Mouse (Mus musculus): ENCODE results near the gene Nadk2. TPM values are rescaled to one million over a fixed set of nuclear protein-coding genes. Genes with fewer than 3 reads are reported as not detected.

The Nadk2 gene
- polyA plus RNA-seq, 1 experiment from 2014 or later = 33.0 TPM

DNA sequence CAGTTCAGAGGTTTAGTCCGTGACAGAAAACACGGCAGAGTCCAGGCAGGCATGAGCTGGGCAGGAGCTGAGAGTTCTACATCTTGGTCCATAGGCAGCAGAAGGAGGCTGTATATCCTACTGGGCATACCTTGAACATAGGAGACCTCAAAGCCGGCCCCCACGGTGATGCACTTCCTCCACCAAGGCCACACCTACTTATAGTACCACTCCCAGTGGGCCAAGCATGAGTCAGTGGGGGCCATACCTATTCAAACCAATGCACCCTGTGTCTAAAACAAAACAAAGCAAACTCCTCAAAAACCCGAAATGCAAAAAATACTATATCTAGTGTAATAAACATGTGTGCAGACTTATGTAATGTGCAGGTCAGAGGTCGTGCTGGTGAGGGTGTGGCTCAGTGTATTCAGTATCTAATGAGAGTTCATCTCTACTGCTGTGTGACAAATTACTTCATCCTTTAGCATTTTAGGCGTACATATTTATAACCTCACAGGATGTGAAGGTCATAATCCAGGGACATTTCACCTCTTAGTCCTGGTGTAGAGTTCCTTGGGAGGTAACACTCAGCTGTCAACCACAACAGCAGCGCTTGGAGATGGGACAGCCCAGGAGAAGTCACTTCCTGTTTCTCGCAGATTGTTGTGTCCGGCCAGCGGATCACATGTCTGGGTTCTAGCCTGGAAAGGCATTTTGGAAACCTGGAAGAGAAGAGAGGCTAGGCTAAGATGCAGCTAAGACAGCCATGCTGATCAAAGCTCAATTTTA lies 22.7 kb downstream of the Nadk2 start:
- 67% methylated on average over 11 of the region's 11 CpGs for WGBS
- H3K4me3 ChIP-seq (ENCODE audit: low read length) = no peak overlapping the region
- no peak overlapping the region for H3K27ac ChIP-seq (ENCODE audit: low read depth, low read length)
- peaks cover 4% of the 10 kb centered on the region; the same call in 1 of the 2 replicates for H3K4me1 ChIP-seq (ENCODE audit: control insufficient read depth, insufficient read depth, low read length)
- H3K9me3 ChIP-seq (ENCODE audit: control insufficient read depth, low read length) = no peaks in the 10 kb centered on the region
- peak; percentile 68 for ATAC-seq (ENCODE audit: low FRiP score, low TSS enrichment)
- H3K4me2 ChIP-seq (replicated peaks; ENCODE audit: low read depth, low read length) = no peak overlapping the region; the same call in 1 of the 2 replicates
- peaks cover 36% of the 10 kb centered on the region for H3K36me3 ChIP-seq (ENCODE audit: control insufficient read depth, insufficient read depth, low read length)
- no peaks in the 10 kb centered on the region; the same call in 1 of the 2 replicates for H3K27me3 ChIP-seq (ENCODE audit: control insufficient read depth, insufficient read depth, low read length)
- no peak overlapping the region for H3K9ac ChIP-seq (ENCODE audit: low read depth, low read length)

DNA sequence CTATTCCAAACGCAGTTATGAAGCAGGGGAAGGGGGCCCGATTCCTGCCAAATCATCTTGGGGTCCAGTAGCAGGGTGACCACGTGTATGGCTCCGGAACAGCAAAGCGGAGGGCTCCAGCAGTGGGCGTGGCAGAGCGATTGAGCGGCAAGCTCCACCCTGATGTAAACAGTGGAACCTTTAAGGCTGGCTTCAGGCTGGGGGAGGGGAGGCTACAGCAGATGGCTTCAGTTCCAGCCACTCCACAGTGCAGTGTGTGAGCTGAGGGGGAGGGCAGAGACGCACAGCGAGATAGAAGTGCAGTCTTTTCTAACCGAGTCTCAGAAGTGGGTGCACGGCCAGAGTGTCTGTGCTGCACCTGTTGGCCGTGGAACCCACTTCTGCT lies 23.3 kb downstream of the Nadk2 start:
- peaks cover 4% of the 10 kb centered on the region; the same call in 1 of the 2 replicates for H3K4me1 ChIP-seq (ENCODE audit: control insufficient read depth, insufficient read depth, low read length)
- no peak overlapping the region for H3K9ac ChIP-seq (ENCODE audit: low read depth, low read length)
- no peaks in the 10 kb centered on the region for H3K9me3 ChIP-seq (ENCODE audit: control insufficient read depth, low read length)
- H3K36me3 ChIP-seq (ENCODE audit: control insufficient read depth, insufficient read depth, low read length) = peaks cover 36% of the 10 kb centered on the region
- 18% methylated on average over 13 of the region's 13 CpGs for WGBS
- H3K27ac ChIP-seq (ENCODE audit: low read depth, low read length) = no peak overlapping the region
- peak; percentile 92 for ATAC-seq (ENCODE audit: low FRiP score, low TSS enrichment)
- no peak overlapping the region; the same call in 1 of the 2 replicates for H3K4me2 ChIP-seq (replicated peaks; ENCODE audit: low read depth, low read length)
- no peak overlapping the region for H3K4me3 ChIP-seq (ENCODE audit: low read length)
- H3K27me3 ChIP-seq (ENCODE audit: control insufficient read depth, insufficient read depth, low read length) = no peaks in the 10 kb centered on the region; the same call in 1 of the 2 replicates

- Histone ChIP-seq H3K4me2 (replicated peaks; ENCODE audit: low read depth, low read length) (no peak overlapping the region), H3K9me3 (ENCODE audit: control insufficient read depth, low read length) (no peaks in the 10 kb centered on the region), H3K4me1 (ENCODE audit: control insufficient read depth, insufficient read depth, low read length) (peaks cover 4% of the 10 kb centered on the region; the same call in 1 of the 2 replicates), H3K27me3 (ENCODE audit: control insufficient read depth, insufficient read depth, low read length) (no peaks in the 10 kb centered on the region), H3K27ac (ENCODE audit: low read depth, low read length) (no peak overlapping the region), H3K4me3 (ENCODE audit: low read length) (no peak overlapping the region), H3K36me3 (ENCODE audit: control insufficient read depth, insufficient read depth, low read length) (peaks cover 50% of the 10 kb centered on the region), H3K9ac (ENCODE audit: low read depth, low read length) (no peak overlapping the region)
- ATAC-seq (ENCODE audit: low FRiP score, low TSS enrichment) = no peak
- 89% methylated on average over 4 of the region's 4 CpGs for WGBS
These were observed 25.8 kb downstream of the Nadk2 start for GRCm38 (mm10) chr15:9096865-9097264.

DNA sequence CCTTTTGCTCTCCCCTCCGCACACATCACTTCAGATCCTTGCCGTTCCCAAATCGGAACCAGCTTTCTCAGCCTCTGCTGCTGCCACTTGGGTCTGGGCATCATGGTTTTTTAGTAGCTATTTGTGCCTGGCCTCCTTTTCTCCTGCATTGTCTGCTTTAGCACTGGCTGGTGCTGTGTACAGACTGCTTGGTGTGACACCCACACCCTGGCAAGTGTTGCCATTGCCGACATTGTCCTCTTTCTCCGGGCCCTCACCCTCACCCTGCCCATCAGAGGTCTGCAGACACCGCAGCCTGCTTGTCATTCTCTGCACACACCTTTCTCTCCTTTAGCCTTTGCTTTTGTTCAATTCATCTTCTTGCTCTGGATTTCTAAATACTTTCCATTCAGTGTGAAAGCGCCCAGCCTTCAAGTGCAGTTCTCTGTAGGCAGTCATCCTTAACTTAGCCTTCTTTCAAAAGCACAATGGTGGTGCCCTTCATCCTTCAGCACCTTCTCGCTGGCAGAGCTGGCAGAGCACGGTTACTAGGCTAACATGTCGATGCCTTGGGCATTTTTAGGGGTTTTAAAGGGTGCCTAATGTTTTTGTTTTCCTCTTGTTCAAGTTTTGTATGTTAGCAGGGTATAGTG lies 29.5 kb downstream of the Nadk2 start:
- ATAC-seq (ENCODE audit: low FRiP score, low TSS enrichment) = no peak
- H3K36me3 ChIP-seq (ENCODE audit: control insufficient read depth, insufficient read depth, low read length) = peaks cover 61% of the 10 kb centered on the region; the same call in 1 of the 2 replicates

GRCm38 (mm10) chr15:9106303-9107074 lies 35.4 kb downstream of the Nadk2 start:
- ATAC-seq (ENCODE audit: low FRiP score, low TSS enrichment) = no peak
- Histone ChIP-seq H3K9me3 (ENCODE audit: control insufficient read depth, low read length) (no peaks in the 10 kb centered on the region), H3K4me1 (ENCODE audit: control insufficient read depth, insufficient read depth, low read length) (no peaks in the 10 kb centered on the region), H3K36me3 (ENCODE audit: control insufficient read depth, insufficient read depth, low read length) (peaks cover 54% of the 10 kb centered on the region; the same call in 1 of the 2 replicates), H3K27me3 (ENCODE audit: control insufficient read depth, insufficient read depth, low read length) (no peaks in the 10 kb centered on the region), H3K4me3 (ENCODE audit: low read length) (no peak overlapping the region), H3K4me2 (replicated peaks; ENCODE audit: low read depth, low read length) (no peak overlapping the region), H3K27ac (ENCODE audit: low read depth, low read length) (no peak overlapping the region), H3K9ac (ENCODE audit: low read depth, low read length) (no peak overlapping the region)
- WGBS = 79% methylated on average over 13 of the region's 13 CpGs

More for the DNA sequence above, 29.5 kb downstream of the Nadk2 start:
- Histone ChIP-seq H3K27me3 (ENCODE audit: control insufficient read depth, insufficient read depth, low read length) (no peaks in the 10 kb centered on the region), H3K9me3 (ENCODE audit: control insufficient read depth, low read length) (no peaks in the 10 kb centered on the region), H3K9ac (ENCODE audit: low read depth, low read length) (no peak overlapping the region), H3K4me1 (ENCODE audit: control insufficient read depth, insufficient read depth, low read length) (no peaks in the 10 kb centered on the region), H3K4me3 (ENCODE audit: low read length) (no peak overlapping the region), H3K4me2 (replicated peaks; ENCODE audit: low read depth, low read length) (no peak overlapping the region), H3K27ac (ENCODE audit: low read depth, low read length) (no peak overlapping the region)
- 94% methylated on average over 10 of the region's 10 CpGs for WGBS

DNA sequence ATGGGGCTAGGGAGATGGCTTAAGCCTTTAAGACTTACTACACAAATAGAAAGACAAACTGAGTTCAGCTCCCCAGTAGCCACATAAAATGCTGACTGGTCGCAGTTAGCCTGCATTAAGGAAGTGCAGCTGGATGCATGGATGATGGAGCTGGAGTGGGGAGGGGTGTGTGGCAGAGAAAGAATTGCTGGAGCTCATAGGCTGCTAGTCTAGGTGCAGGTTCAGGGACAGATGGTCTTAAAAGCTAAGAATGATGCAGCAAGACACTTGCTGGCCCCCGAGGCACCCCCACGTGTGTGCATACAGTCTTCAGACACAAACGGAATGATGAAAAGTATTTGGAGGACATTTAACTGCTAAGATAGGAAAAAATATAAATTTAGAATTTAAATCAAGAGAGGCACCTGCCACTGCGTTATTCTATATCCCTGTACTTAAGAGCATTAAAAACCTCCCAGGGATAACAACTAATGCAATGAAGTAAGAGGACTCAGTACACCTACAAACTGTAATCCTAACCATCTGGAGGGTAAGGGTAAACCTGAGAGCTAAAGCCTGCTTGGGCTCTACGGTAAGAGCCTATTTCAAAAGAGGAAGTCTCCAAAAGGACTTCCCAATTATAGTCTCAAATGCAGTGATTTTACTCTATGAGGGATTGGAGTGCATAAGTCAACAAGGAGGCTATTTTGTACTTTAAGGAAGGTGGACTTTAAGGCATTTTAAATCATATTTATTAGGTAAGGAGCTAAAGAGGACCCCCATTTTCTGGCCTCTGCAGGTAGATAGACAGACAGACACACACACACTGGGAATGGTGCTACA lies 39.7 kb downstream of the Nadk2 start:
- peaks cover 62% of the 10 kb centered on the region for H3K36me3 ChIP-seq (ENCODE audit: control insufficient read depth, insufficient read depth, low read length)
- no peaks in the 10 kb centered on the region for H3K9me3 ChIP-seq (ENCODE audit: control insufficient read depth, low read length)
- 86% methylated on average over 6 of the region's 6 CpGs for WGBS
- no peaks in the 10 kb centered on the region for H3K4me1 ChIP-seq (ENCODE audit: control insufficient read depth, insufficient read depth, low read length)
- H3K27me3 ChIP-seq (ENCODE audit: control insufficient read depth, insufficient read depth, low read length) = no peaks in the 10 kb centered on the region
- H3K4me3 ChIP-seq (ENCODE audit: low read length) = no peak overlapping the region
- no peak overlapping the region for H3K4me2 ChIP-seq (replicated peaks; ENCODE audit: low read depth, low read length)
- H3K27ac ChIP-seq (ENCODE audit: low read depth, low read length) = no peak overlapping the region
- ATAC-seq (ENCODE audit: low FRiP score, low TSS enrichment) = no peak
- no peak overlapping the region for H3K9ac ChIP-seq (ENCODE audit: low read depth, low read length)

DNA sequence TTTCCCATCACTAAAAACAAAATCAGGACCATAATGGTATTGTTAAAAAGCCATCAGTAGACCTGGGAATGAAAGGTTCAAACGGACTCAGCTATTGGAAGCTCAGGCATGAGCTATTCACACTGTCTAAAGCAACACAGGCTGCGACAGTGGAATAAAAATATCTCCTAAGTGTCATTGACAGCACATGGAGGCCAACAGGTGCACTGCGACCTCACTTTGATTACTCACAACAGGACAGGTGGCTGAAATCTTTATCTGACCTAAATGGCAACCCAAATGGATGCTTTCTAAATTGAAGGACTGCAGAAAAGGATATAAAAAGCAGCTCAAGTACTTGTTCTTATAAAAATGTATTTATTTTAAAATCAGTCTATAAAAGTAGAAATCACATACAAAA lies 40.6 kb downstream of the Nadk2 start:
- no peak overlapping the region for H3K4me3 ChIP-seq (ENCODE audit: low read length)
- no peaks in the 10 kb centered on the region for H3K27me3 ChIP-seq (ENCODE audit: control insufficient read depth, insufficient read depth, low read length)
- H3K9ac ChIP-seq (ENCODE audit: low read depth, low read length) = no peak overlapping the region
- WGBS = 88% methylated on average over 3 of the region's 3 CpGs
- no peaks in the 10 kb centered on the region for H3K4me1 ChIP-seq (ENCODE audit: control insufficient read depth, insufficient read depth, low read length)
- no peak overlapping the region for H3K4me2 ChIP-seq (replicated peaks; ENCODE audit: low read depth, low read length)
- ATAC-seq (ENCODE audit: low FRiP score, low TSS enrichment) = no peak
- H3K9me3 ChIP-seq (ENCODE audit: control insufficient read depth, low read length) = no peaks in the 10 kb centered on the region
- H3K27ac ChIP-seq (ENCODE audit: low read depth, low read length) = no peak overlapping the region
- H3K36me3 ChIP-seq (ENCODE audit: control insufficient read depth, insufficient read depth, low read length) = peaks cover 70% of the 10 kb centered on the region

DNA sequence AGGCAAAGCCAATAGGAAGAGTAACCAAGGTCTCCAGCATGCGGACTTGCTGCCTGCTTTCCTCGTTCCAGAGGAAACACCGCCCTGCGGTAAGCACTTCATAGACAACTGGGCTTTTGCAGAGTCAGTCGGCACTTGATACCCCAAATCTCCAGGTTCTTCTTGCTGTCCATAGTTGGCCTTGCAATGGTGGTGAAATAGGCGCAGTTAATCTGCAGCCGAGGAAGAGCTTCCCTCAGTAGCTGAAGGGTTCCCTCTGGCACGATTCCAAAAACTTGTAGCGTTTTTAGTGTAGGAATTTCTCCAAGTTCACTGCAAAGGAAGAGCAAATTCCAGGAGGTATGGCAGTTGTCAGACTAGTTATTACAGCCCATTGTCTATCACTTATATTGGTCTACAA lies 42.5 kb downstream of the Nadk2 start:
- no peaks in the 10 kb centered on the region for H3K4me1 ChIP-seq (ENCODE audit: control insufficient read depth, insufficient read depth, low read length)
- no peak overlapping the region for H3K4me2 ChIP-seq (replicated peaks; ENCODE audit: low read depth, low read length)
- peaks cover 78% of the 10 kb centered on the region for H3K36me3 ChIP-seq (ENCODE audit: control insufficient read depth, insufficient read depth, low read length)
- ATAC-seq (ENCODE audit: low FRiP score, low TSS enrichment) = no peak
- H3K27me3 ChIP-seq (ENCODE audit: control insufficient read depth, insufficient read depth, low read length) = no peaks in the 10 kb centered on the region
- no peak overlapping the region for H3K4me3 ChIP-seq (ENCODE audit: low read length)
- H3K9me3 ChIP-seq (ENCODE audit: control insufficient read depth, low read length) = no peaks in the 10 kb centered on the region
- H3K9ac ChIP-seq (ENCODE audit: low read depth, low read length) = no peak overlapping the region
- H3K27ac ChIP-seq (ENCODE audit: low read depth, low read length) = no peak overlapping the region
- WGBS = 82% methylated on average over 9 of the region's 9 CpGs

All from kidney, embryonic 14.5 days (tissue).